Comparison of ENCODE assay signal across 9 mouse cellular contexts in genomic region chr14:8062537-8063301, GRCm38 (mm10). TPM values are rescaled to one million over a fixed set of nuclear protein-coding genes. Genes with fewer than 3 reads are reported as not detected.
A peak's percentile ranks its signal among the peaks of the same experiment; 100 is the strongest.
DNase-seq lines count a peak whose midpoint lies in the region; ATAC-seq and TF ChIP-seq lines count a peak whose summit lies in the region.
"Had no signal": no experiment of that assay in that cellular context is flagged by ENCODE, and none has a peak within 500 bp of the region (broad histone marks: within the 10 kb centered on the region; RNA-seq: fewer than 3 reads in every experiment).

No protein-coding gene starts in this region.

- H3K4me2 ChIP-seq in hindbrain, embryonic 12.5 days (replicated peaks): no peak overlapping the region
- H3K4me2 ChIP-seq in hindbrain, embryonic 11.5 days (replicated peaks; ENCODE audit: low read depth, low read length): no peak overlapping the region
- H3K4me2 ChIP-seq in forebrain, embryonic 13.5 days: no peak overlapping the region
- H3K4me2 ChIP-seq in limb, embryonic 11.5 days (ENCODE audit: low read depth, severe bottlenecking): no peak overlapping the region
- no peak overlapping the region for H3K4me2 ChIP-seq in liver, postnatal 0 days (ENCODE audit: low read depth, low read length)

- no peak overlapping the region for H3K9ac ChIP-seq in hindbrain, embryonic 12.5 days
- H3K9ac ChIP-seq in hindbrain, embryonic 11.5 days (ENCODE audit: low read depth, low read length): no peak overlapping the region
- no peak overlapping the region for H3K9ac ChIP-seq in forebrain, embryonic 13.5 days
- no peak overlapping the region for H3K9ac ChIP-seq in limb, embryonic 11.5 days (ENCODE audit: low read length)
- H3K9ac ChIP-seq in liver, postnatal 0 days (replicated peaks): no peak overlapping the region

- WGBS in hindbrain, embryonic 12.5 days: 35% methylated on average over 3 of the region's 3 CpGs
- 47% methylated on average over 3 of the region's 3 CpGs for WGBS in hindbrain, embryonic 11.5 days
- 26% methylated on average over 3 of the region's 3 CpGs for WGBS in forebrain, embryonic 13.5 days
- WGBS in limb, embryonic 11.5 days: 75% methylated on average over 3 of the region's 3 CpGs
- WGBS in liver, postnatal 0 days (ENCODE audit: insufficient replicate concordance): 70% methylated on average over 3 of the region's 3 CpGs

- no peak overlapping the region for H3K4me3 ChIP-seq in hindbrain, embryonic 12.5 days
- no peak overlapping the region for H3K4me3 ChIP-seq in hindbrain, embryonic 11.5 days (ENCODE audit: low read depth, low read length)
- no peak overlapping the region for H3K4me3 ChIP-seq in forebrain, embryonic 13.5 days
- no peak overlapping the region for H3K4me3 ChIP-seq in limb, embryonic 11.5 days (ENCODE audit: low read depth, low read length)
- H3K4me3 ChIP-seq in liver, postnatal 0 days (ENCODE audit: low read depth, low read length): no peak overlapping the region

- TF ChIP-seq CTCF in liver, postnatal 0 days (IDR thresholded peaks at IDR 0.05; ENCODE audit: low read depth): no peak

- H3K27me3 ChIP-seq in hindbrain, embryonic 12.5 days: no peaks in the 10 kb centered on the region
- no peaks in the 10 kb centered on the region for H3K27me3 ChIP-seq in hindbrain, embryonic 11.5 days (ENCODE audit: control insufficient read depth, insufficient read depth, low read length)
- H3K27me3 ChIP-seq in forebrain, embryonic 13.5 days: no peaks in the 10 kb centered on the region
- no peaks in the 10 kb centered on the region for H3K27me3 ChIP-seq in limb, embryonic 11.5 days (ENCODE audit: control insufficient read depth, insufficient read depth, low read length)
- no peaks in the 10 kb centered on the region for H3K27me3 ChIP-seq in liver, postnatal 0 days (ENCODE audit: insufficient read depth, low read length)

- 0 out of 2 replicates have a peak overlapping the region, but pooled peaks have one; percentile 1 for H3K27ac ChIP-seq in hindbrain, embryonic 12.5 days
- no peak overlapping the region for H3K27ac ChIP-seq in hindbrain, embryonic 11.5 days (ENCODE audit: low read depth, low read length)
- peak overlapping the region; percentile 45 for H3K27ac ChIP-seq in forebrain, embryonic 13.5 days
- H3K27ac ChIP-seq in limb, embryonic 11.5 days (replicated peaks; ENCODE audit: low read depth, low read length): 0 out of 2 replicates have a peak overlapping the region, but pooled peaks have one; percentile 22
- no peak overlapping the region for H3K27ac ChIP-seq in liver, postnatal 0 days (ENCODE audit: low read depth)

- peaks cover 13% of the 10 kb centered on the region for H3K4me1 ChIP-seq in hindbrain, embryonic 12.5 days
- peaks cover 3% of the 10 kb centered on the region; the same call in 1 of the 2 replicates for H3K4me1 ChIP-seq in hindbrain, embryonic 11.5 days (replicated peaks; ENCODE audit: control insufficient read depth, insufficient read depth, low read length)
- H3K4me1 ChIP-seq in forebrain, embryonic 13.5 days: peaks cover 13% of the 10 kb centered on the region
- H3K4me1 ChIP-seq in limb, embryonic 11.5 days (ENCODE audit: control insufficient read depth, insufficient read depth, low read length): peaks cover 3% of the 10 kb centered on the region; the same call in 1 of the 2 replicates
- H3K4me1 ChIP-seq in liver, postnatal 0 days (ENCODE audit: insufficient read depth): peaks cover 6% of the 10 kb centered on the region; the same call in 1 of the 2 replicates

- no peak for TF ChIP-seq EP300 in liver, postnatal 0 days (IDR thresholded peaks at IDR 0.05; ENCODE audit: low read depth)

- DNase-seq in hindbrain, embryonic 11.5 days (ENCODE audit: low spot score): no peak
- DNase-seq in brain, adult 2 months (ENCODE audit: low read depth, low spot score): peak; percentile 86
- no peak for DNase-seq in limb, embryonic 11.5 days (ENCODE audit: low spot score)
- no peak for DNase-seq in urinary bladder, adult 2 months (ENCODE audit: low spot score)
- no peak for DNase-seq in liver, postnatal 0 days
- no peak for DNase-seq in natural killer cell, adult 2 months (ENCODE audit: low spot score in 2 of 2)
- DNase-seq: gastrocnemius, postnatal 25 days had no signal

- no peaks in the 10 kb centered on the region for H3K9me3 ChIP-seq in hindbrain, embryonic 12.5 days (replicated peaks)
- no peaks in the 10 kb centered on the region for H3K9me3 ChIP-seq in hindbrain, embryonic 11.5 days (ENCODE audit: control insufficient read depth, low read length)
- no peaks in the 10 kb centered on the region for H3K9me3 ChIP-seq in forebrain, embryonic 13.5 days (replicated peaks)
- no peaks in the 10 kb centered on the region for H3K9me3 ChIP-seq in limb, embryonic 11.5 days (ENCODE audit: control insufficient read depth, low read length)
- H3K9me3 ChIP-seq in liver, postnatal 0 days (ENCODE audit: low read length): no peaks in the 10 kb centered on the region

- H3K36me3 ChIP-seq in hindbrain, embryonic 12.5 days: no peaks in the 10 kb centered on the region
- H3K36me3 ChIP-seq in hindbrain, embryonic 11.5 days (ENCODE audit: control insufficient read depth, insufficient read depth, low read length): no peaks in the 10 kb centered on the region
- H3K36me3 ChIP-seq in forebrain, embryonic 13.5 days (ENCODE audit: poor library complexity, severe bottlenecking): no peaks in the 10 kb centered on the region
- H3K36me3 ChIP-seq in limb, embryonic 11.5 days (ENCODE audit: control insufficient read depth, insufficient read depth, low read length): no peaks in the 10 kb centered on the region
- no peaks in the 10 kb centered on the region for H3K36me3 ChIP-seq in liver, postnatal 0 days (replicated peaks; ENCODE audit: insufficient read depth, low read length)

- no peak for ATAC-seq in hindbrain, embryonic 12.5 days (ENCODE audit: low FRiP score)
- ATAC-seq in hindbrain, embryonic 11.5 days (ENCODE audit: low FRiP score): no peak
- peak; percentile 50; the same call in 1 of the 2 replicates for ATAC-seq in forebrain, embryonic 13.5 days
- no peak for ATAC-seq in limb, embryonic 11.5 days (ENCODE audit: insufficient number of reproducible peaks, low FRiP score, low TSS enrichment, low read depth)
- no peak for ATAC-seq in liver, postnatal 0 days

RNA-seq across cellular contexts. Expression of gene Rpp14, which starts 17.4 kb away (rescaled TPM):
- polyA plus RNA-seq in hindbrain, embryonic 12.5 days (2016; fragmentation: Nextera tagmentation; extraction: Ambion mirVana): 45.4 and 47.5 TPM in 2 replicates
- polyA plus RNA-seq in hindbrain, embryonic 11.5 days (2014; fragmentation: Nextera tagmentation; extraction: Ambion mirVana): 56.9 and 61.0 TPM in 2 replicates
- polyA plus RNA-seq in forebrain, embryonic 13.5 days (2015; fragmentation: Nextera tagmentation; extraction: Ambion mirVana): 56.4 and 57.3 TPM in 2 replicates
- polyA plus RNA-seq in limb, embryonic 11.5 days (2014; fragmentation: Nextera tagmentation; extraction: Ambion mirVana): 60.2 and 65.0 TPM in 2 replicates
- polyA plus RNA-seq in urinary bladder, adult 2 months (2012; rRNA removed): 27.3 and 31.9 TPM in 2 replicates
- 19.2 and 19.3 TPM in 2 replicates for polyA plus RNA-seq in liver, postnatal 0 days (2015; fragmentation: Nextera tagmentation; extraction: Ambion mirVana)

RNA-seq across cellular contexts. Expression of gene Pxk, which starts 35.3 kb away (rescaled TPM):
- polyA plus RNA-seq in hindbrain, embryonic 12.5 days (2016; fragmentation: Nextera tagmentation; extraction: Ambion mirVana): 43.0 and 46.7 TPM in 2 replicates
- polyA plus RNA-seq in hindbrain, embryonic 11.5 days (2014; fragmentation: Nextera tagmentation; extraction: Ambion mirVana): 32.4 and 36.4 TPM in 2 replicates
- polyA plus RNA-seq in forebrain, embryonic 13.5 days (2015; fragmentation: Nextera tagmentation; extraction: Ambion mirVana): 39.4 and 40.6 TPM in 2 replicates
- 26.2 and 28.2 TPM in 2 replicates for polyA plus RNA-seq in limb, embryonic 11.5 days (2014; fragmentation: Nextera tagmentation; extraction: Ambion mirVana)
- 42.8 and 52.0 TPM in 2 replicates for polyA plus RNA-seq in urinary bladder, adult 2 months (2012; rRNA removed)
- 15.7 and 17.8 TPM in 2 replicates for polyA plus RNA-seq in liver, postnatal 0 days (2015; fragmentation: Nextera tagmentation; extraction: Ambion mirVana)

Comparison
In these comparisons a context has a peak if more than half of its experiments do, and no peak if none do; other contexts are left out.
1. H3K27ac ChIP-seq: peak in hindbrain, embryonic 12.5 days (single experiment), forebrain, embryonic 13.5 days (single experiment) and limb, embryonic 11.5 days (single experiment); none in hindbrain, embryonic 11.5 days (single experiment) and liver, postnatal 0 days (single experiment).